Mouse (Mus musculus) kidney, postnatal 0 days (tissue): ENCODE data around the gene Gm44805. TPM values are rescaled to one million over a fixed set of nuclear protein-coding genes. Genes with fewer than 3 reads are reported as not detected.

ENCODE experiments used
- ATAC-seq: fragments of 200-750 bp; cut with Nextera tagmentation; replicated peaks from 2 replicates; pipeline ENCODE4 v1.8.0; 2017; ENCODE audit warnings: low read depth, moderate number of reproducible peaks, moderate TSS enrichment, moderate library complexity; ENCODE audit not compliant: low FRiP score
- DNase-seq: peaks from one replicate; pipeline ENCODE4 v3.0.0-alpha.2; 2016; ENCODE audit warnings: low spot score
- H3K27ac ChIP-seq: fragments of 300-500 bp; sonication (generic); 2 replicates; pipeline ENCODE4 v1.5.1; 2014; ENCODE audit warnings: mild to moderate bottlenecking
- H3K27me3 ChIP-seq: fragments of 300-500 bp; sonication (generic); 2 replicates; pipeline ENCODE4 v1.6.1; 2014; ENCODE audit warnings: low read length, mixed read lengths; ENCODE audit not compliant: insufficient read depth
- H3K36me3 ChIP-seq: fragments of 300-500 bp; sonication (generic); 2 replicates; pipeline ENCODE4 v1.6.1; 2014; ENCODE audit warnings: low read length, mixed read lengths; ENCODE audit not compliant: insufficient read depth
- H3K4me1 ChIP-seq: fragments of 300-500 bp; sonication (generic); replicated peaks from 2 replicates; pipeline ENCODE4 v1.6.1; 2014; ENCODE audit warnings: antibody characterized with exemption, low read length, mixed read lengths; ENCODE audit not compliant: insufficient read depth
- H3K4me2 ChIP-seq: fragments of 300-500 bp; sonication (generic); 2 replicates; pipeline ENCODE4 v1.6.1; 2014; ENCODE audit warnings: mild to moderate bottlenecking, low read length, moderate library complexity, mixed read lengths
- H3K4me3 ChIP-seq: fragments of 300-500 bp; sonication (generic); replicated peaks from 2 replicates; pipeline ENCODE4 v1.5.1; 2014; ENCODE audit warnings: low read depth, low read length
- H3K9ac ChIP-seq: fragments of 300-500 bp; sonication (generic); 2 replicates; pipeline ENCODE4 v1.6.1; 2014; ENCODE audit warnings: low read depth, low read length
- H3K9me3 ChIP-seq: fragments of 300-500 bp; sonication (generic); replicated peaks from 2 replicates; pipeline ENCODE4 v1.6.1; 2016; ENCODE audit warnings: low read length, inconsistent platforms, mixed read lengths
- CTCF ChIP-seq: IDR thresholded peaks from 2 replicates; pipeline ENCODE4 v1.5.1; 2016; ENCODE audit warnings: antibody characterized with exemption, low read depth, mild to moderate bottlenecking, moderate library complexity
- WGBS: fragments of 180-500 bp; shearing (Covaris S2); extraction: QIAGEN DNeasy Blood & Tissue Kit; methylation state at CpG from one replicate; pipeline ENCODE4 v1.1.7; 2014; 5-methylcytosine and 5-hydroxymethylcytosine counted together
- polyA plus RNA-seq: library from polyadenylated mRNA; unstranded; fragments of >200 nt; fragmentation: Nextera tagmentation; extraction: Ambion mirVana; gene quantifications from 2 replicates; pipeline ENCODE4 v1.2.1, GENCODE M21; 2015

Gm44805 gene
- polyA plus RNA-seq, 1 experiment from 2014 or later: 0.79 TPM

DNA sequence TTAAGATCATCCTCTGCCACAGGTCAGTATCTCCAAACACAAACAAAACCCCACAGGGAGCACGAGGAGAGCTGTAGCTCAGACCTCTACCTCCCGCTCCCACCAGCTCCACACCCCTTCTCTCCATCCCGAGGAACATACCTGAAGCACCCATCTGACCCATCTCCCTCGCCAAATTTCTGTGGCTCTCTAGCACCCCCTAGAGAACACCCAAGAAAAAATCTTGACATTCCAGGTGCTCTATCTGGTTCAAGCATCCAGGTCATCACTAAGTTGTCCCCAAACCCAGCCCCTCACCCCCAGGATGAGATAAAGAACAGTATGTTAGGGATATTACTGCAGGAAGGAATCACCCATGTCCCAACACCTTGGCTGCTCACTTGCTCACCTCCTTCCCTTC, 32.0 kb upstream of the Gm44805 start:
- TF ChIP-seq CTCF: peak; percentile 64
- Histone ChIP-seq H3K4me3 (no peak overlapping the region), H3K27ac (no peak overlapping the region), H3K27me3 (no peaks in the 10 kb centered on the region), H3K4me1 (no peaks in the 10 kb centered on the region), H3K4me2 (no peak overlapping the region), H3K9ac (no peak overlapping the region), H3K36me3 (peaks cover 40% of the 10 kb centered on the region), H3K9me3 (no peaks in the 10 kb centered on the region)
- 38% methylated on average over 4 of the region's 4 CpGs for WGBS
- ATAC-seq: no peak
- DNase-seq: peak; percentile 34

DNA sequence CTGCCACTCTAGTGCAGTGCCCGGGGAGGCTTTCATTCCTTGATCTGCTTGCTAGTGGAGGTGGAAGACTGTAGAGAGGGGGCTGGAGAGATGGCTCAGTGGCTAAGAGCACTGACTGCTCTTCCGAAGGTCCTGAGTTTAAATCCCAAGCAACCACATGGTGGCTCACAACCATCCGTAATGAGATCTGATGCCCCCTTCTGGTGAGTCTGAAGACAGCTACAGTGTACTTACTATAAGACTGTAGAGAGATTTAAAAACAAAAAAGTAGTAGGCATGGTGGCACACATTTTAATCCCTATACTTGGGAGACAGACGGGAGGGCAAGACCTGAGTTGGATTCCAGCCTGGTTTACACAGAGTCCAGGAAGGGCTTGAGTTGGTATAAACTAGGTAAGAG, 31.2 kb upstream of the Gm44805 start:
- WGBS: 73% methylated on average over 4 of the region's 4 CpGs
- DNase-seq (no peak), ATAC-seq (no peak)
- no peak overlapping the region for H3K4me3 ChIP-seq
- peaks cover 36% of the 10 kb centered on the region for H3K36me3 ChIP-seq
- no peaks in the 10 kb centered on the region for H3K27me3 ChIP-seq
- no peaks in the 10 kb centered on the region for H3K9me3 ChIP-seq
- H3K4me2 ChIP-seq: no peak overlapping the region
- no peak overlapping the region for H3K27ac ChIP-seq
- TF ChIP-seq CTCF: peak; percentile 77
- no peak overlapping the region for H3K9ac ChIP-seq
- no peaks in the 10 kb centered on the region for H3K4me1 ChIP-seq

DNA sequence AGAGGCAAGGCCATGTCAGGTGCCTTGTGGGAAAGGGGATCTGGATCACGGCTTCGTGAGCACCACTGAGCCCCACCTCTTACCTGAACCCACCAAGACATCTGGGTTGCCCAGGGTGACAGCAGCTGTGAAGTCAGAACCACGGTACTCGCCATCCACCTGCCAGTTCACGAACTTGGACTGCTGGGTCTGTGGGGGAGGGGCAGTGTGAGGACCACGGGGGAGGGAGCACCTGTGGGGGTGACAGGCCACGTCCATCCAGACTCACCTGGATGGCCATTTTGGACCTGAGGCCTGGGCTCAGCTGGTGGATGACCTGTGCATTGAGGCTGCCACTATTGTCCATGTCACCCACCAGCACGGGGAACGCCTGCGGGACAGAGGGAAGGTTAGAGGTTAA, 29.4 kb upstream of the Gm44805 start:
- DNase-seq (no peak), ATAC-seq (no peak)
- Histone ChIP-seq H3K27ac (no peak overlapping the region), H3K36me3 (peaks cover 42% of the 10 kb centered on the region), H3K4me2 (no peak overlapping the region), H3K9ac (no peak overlapping the region), H3K4me3 (no peak overlapping the region), H3K9me3 (no peaks in the 10 kb centered on the region), H3K27me3 (no peaks in the 10 kb centered on the region), H3K4me1 (no peaks in the 10 kb centered on the region)
- 85% methylated on average over 10 of the region's 10 CpGs for WGBS
- TF ChIP-seq CTCF: no peak

DNA sequence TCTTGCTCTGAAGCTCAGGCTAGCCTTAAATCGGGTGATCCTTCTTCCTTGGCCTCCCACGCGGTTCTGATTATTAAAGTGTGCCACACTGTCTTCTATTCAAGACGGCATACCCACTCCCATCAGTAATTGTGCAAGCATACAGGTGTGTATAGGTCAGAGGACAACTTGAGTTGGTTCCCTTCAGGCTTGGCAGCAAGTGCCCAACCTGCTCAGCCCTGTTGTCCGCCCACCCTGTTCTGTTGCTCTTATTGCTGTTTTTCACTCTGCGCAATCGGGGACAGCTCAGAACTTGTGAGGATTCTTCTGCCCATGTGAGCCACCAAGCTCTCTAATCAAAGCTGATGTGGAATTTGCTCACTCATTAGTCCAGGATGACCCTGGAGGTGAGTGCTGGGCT, 24.0 kb upstream of the Gm44805 start:
- Histone ChIP-seq H3K4me2 (no peak overlapping the region), H3K27ac (no peak overlapping the region), H3K9ac (no peak overlapping the region), H3K4me3 (no peak overlapping the region), H3K36me3 (peaks cover 31% of the 10 kb centered on the region), H3K27me3 (no peaks in the 10 kb centered on the region), H3K4me1 (peaks cover 7% of the 10 kb centered on the region; the same call in 1 of the 2 replicates), H3K9me3 (no peaks in the 10 kb centered on the region)
- DNase-seq: no peak
- no peak for TF ChIP-seq CTCF
- no peak for ATAC-seq
- 95% methylated on average over 7 of the region's 7 CpGs for WGBS

DNA sequence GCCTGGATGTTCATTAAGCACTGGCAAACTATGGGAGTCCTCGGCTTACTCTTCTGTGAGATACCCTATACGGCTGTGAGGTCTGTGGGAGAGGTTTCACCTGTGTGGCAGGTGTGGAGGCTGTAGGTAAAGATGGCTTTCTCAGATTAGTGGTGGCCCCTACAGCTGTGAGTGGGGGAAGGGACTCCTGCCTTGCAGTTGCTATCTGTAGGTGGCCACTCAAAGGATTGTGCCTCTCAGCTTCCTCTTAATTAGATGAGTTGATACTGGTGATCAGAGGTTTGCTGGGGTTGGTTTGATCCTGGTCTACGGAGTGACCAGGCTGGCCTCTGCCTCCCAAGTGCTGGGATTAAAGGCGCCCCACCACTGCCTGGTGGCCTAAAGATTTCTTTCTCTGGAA, 23.3 kb upstream of the Gm44805 start:
- no peaks in the 10 kb centered on the region for H3K27me3 ChIP-seq
- H3K27ac ChIP-seq: no peak overlapping the region
- DNase-seq: no peak
- no peak overlapping the region for H3K9ac ChIP-seq
- H3K4me2 ChIP-seq: no peak overlapping the region
- peaks cover 8% of the 10 kb centered on the region; the same call in 1 of the 2 replicates for H3K4me1 ChIP-seq
- no peak for TF ChIP-seq CTCF
- WGBS: 89% methylated on average over 4 of the region's 4 CpGs
- H3K9me3 ChIP-seq: no peaks in the 10 kb centered on the region
- ATAC-seq: no peak
- H3K36me3 ChIP-seq: peaks cover 25% of the 10 kb centered on the region
- no peak overlapping the region for H3K4me3 ChIP-seq

DNA sequence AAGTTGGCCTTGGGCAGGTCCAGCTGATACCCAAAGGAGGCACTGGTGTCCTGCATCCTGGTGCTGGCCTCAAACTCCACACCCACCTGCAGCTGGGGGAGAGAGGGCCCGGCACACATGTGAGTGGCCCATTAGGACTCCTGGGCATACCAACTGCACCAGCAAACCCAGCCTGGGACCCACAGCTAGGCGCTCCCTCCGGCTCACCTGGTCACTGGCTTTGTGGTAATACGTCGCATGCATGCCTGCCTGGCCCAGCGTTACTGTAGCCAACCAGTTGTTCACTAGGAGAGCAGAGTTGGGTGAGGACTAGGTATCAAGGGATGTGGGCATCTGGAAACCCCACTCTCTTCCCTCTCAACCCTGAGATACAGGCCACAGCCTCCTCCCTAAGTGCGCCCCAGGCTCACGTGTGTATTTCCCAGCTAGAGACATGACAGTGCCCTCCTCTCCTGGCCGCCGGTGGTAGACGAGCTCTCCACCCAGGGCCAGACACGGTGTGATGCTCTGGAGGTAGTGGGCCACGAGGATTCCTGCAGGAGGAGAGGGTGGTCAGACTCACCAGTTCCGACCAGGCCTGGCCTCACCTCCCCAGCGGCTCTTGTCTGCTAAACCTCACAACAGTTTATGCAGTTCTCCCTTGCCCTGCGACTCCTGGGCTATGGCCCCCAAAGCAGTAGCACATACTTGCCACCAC, 21.8 kb upstream of the Gm44805 start:
- Histone ChIP-seq H3K36me3 (peaks cover 16% of the 10 kb centered on the region; the same call in 1 of the 2 replicates), H3K9me3 (no peaks in the 10 kb centered on the region), H3K4me2 (no peak overlapping the region), H3K4me1 (peaks cover 8% of the 10 kb centered on the region), H3K27ac (no peak overlapping the region), H3K9ac (no peak overlapping the region), H3K27me3 (no peaks in the 10 kb centered on the region), H3K4me3 (no peak overlapping the region)
- no peak for ATAC-seq
- WGBS: 89% methylated on average over 16 of the region's 16 CpGs
- no peak for DNase-seq
- no peak for TF ChIP-seq CTCF
